Mouse (Mus musculus) spleen, postnatal 36 days (tissue): ENCODE measurements around the gene Rps19.
A peak's percentile ranks its signal among the peaks of the same experiment; 100 is the strongest.

Experiments
- DNase-seq, 2 experiments: peaks; one replicate each; pipeline ENCODE4 v3.0.0; 2022; ENCODE audit warnings: low spot score in 2 of 2, mixed read lengths in 1 of 2

Gene Rps19

DNA sequence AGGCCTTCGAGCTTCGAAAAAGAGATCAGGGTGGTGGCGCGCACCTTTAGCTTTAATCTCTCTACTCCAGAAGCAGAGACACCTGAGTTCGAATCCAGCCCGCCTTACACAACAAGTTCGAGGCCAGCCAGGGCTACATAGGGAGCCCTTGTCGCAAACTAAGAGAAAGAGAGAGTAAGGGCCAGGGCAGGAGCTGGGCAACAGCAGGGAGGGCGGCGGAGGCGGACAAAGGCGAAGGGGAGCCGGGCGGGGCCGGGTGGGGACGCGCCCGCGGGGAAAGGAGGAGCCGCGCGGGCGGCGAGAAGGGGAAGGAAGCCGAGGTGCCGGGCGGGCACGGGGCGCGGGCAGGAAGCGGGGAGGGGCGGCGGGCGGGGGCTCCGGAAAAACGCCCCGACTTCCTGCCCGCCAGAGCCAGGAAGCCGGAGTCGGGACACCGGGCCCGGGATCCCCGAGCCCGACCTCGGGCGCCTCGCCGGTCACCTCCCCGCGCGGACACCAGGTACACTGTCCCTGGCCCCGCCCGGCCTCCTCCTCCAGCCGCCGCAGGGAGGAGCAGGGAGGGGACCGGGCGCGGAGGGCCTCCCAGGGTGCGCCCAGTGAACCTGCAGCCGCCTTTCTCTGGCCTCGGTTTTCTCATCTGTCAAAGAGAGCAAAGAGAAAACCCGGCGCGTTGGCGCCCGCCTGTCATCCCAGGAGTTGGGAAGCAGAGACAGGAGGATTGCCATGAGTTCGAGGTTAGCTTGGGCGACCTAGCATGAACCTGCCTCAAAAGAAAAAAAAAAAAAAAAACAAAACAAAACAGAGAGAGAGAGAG, 18.7 kb downstream of the Rps19 start, which contains the start of gene Arhgef1:
TSS of gene Arhgef1 (plus strand) at position 283 of the 814 bp plus-strand sequence.
- DNase-seq = peak; percentile 85 to 86

DNA sequence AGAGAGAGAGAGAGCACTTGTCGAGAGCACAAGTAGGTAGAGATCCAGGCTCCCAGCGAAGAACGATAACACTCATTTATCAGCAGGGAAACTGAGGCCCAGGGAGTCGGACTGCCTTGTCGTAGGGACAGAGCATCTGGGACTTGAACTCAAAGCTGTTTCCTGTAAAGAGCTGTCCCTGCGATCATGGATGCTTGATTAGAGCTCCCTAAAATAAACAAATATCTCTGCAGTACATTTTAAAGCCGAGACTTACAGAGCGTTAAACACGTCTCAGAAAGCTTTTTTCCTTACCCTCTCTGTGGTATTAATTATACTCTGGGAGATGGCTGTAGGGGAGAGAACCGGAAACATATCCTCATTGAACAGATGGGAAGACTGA, 19.3 kb downstream of the Rps19 start:
- no peak for DNase-seq

DNA sequence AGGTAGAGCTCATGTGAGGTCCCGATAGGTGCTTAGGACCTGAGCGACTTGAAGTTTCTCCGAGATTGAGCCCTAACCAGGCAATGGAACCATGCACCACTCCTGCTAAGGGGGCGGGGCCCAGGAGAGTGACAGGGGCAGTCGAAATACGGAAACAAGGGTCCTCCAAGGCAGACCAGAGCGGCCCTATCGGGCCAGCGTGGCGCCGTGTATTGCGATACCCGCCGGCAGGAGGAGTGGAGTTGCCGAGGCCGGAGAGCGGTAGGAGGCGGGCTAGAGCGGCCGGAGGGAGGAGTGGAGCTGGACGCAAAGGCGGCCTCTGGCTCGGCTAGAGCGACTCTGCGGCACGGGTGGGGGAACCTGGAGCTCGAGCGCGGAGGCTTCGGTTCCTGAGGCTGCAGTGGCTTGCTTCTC, 19.9 kb downstream of the Rps19 start:
- peak; percentile 99 for DNase-seq

DNA sequence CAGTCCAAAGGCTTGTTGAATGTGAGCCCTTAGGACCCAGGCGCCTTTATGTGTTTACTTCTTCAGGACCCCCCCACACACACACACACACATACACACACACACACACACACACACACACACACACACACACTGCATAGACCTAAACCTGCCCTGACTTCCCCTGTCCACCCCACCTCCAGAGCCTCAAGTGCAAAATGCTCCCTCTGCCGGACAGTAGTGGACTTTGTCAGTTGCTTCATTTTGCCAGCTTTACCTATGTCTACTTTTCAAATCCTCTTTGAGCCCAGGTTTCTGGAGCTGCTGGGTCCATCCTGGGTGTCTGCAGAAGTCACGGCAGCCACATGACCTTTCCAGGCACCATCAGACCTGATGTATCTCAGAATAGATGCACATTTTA, 20.8 kb downstream of the Rps19 start:
- DNase-seq = peak; percentile 77 to 83

DNA sequence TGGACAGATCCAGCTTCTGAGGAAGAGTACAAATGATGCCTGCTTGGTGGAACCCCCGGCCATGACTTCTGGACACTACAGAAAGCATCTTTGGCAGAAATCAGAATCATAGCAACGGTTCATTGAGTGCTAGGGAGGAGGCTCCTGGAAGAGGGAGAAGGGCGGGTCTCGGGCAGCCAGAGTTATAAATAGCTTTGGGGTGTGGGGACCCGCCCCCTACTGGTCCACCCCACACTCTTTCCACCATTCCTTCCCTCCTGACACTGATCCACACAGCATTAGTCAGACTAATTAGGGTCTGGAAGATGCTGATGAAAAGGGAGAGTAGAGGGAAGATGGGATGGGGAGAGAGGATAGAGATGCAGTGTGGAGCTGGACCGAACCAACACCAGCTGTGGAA, 22.4 kb downstream of the Rps19 start:
- no peak for DNase-seq

DNA sequence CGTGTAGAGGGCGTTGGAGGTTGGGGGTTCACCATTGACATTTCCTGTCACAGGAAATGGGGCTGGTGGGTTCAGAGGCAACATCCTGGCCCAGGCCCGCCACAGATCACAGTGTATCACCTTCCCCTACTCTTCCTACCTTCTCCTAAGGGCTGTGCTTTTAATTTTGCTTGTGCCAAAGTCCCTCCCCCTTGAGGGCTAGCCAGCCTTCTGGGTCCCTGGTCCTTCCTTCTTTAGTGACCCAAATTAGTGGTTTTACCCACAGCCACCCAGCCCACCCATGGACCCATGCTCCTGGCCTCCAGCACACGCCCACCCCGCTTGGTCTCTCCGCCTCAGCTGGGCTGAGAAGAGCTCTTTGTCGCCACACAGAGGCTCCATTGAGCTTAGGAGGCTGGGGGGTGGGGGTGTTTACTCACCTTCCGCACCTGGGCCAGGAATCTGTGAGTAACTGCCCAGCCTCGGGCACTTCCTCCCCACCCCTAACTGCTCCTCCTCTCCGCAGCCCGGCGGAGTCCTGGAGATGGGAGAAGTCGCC, 23.1 kb downstream of the Rps19 start:
- peak; percentile 82 to 83 for DNase-seq

DNA sequence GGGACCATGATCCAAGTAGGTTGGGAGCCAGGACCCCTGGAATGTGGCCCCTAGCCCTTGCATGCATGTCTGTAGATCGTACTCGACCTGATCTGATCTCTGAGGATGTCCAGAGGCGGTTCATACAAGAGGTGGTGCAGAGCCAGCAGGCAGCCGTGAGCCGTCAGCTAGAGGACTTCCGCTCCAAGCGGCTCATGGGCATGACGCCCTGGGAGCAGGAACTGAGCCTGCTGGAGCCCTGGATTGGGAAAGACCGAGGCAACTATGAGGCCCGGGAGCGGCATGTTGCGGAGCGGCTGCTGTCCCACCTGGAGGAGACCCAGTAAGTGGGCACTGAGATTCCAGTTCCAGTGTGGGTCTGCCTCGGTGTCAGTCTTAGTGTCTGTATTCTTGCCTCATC, 28.3 kb downstream of the Rps19 start:
- DNase-seq = no peak

DNA sequence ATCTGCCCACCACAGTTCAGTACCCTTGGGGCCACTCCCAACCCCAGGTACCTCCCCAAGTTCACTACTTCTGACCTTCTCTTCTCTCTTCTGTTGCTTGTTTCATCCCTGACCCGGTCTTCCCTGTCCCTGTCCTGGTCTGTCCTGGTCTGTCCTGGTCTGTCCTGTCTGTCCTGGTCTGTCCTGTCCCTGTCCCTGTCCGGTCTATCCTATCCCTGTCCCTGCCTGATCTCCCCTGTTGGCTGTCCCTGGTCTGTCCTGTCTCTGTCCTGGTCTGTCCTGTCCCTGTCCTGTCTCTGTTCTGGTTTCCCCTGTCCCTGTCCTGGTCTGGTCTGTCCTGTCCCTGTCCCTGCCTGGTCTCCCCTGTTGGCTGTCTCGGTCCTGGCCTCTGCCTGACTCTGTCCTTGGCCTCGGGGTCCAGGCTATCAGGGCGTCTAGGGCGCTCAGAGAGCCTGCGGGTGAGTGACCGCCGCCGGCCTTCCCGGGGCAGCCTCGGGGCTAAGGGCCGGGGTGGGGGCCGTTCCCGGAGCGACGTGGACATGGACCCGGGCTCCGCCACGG, 34.7 kb downstream of the Rps19 start:
- no peak for DNase-seq

DNA sequence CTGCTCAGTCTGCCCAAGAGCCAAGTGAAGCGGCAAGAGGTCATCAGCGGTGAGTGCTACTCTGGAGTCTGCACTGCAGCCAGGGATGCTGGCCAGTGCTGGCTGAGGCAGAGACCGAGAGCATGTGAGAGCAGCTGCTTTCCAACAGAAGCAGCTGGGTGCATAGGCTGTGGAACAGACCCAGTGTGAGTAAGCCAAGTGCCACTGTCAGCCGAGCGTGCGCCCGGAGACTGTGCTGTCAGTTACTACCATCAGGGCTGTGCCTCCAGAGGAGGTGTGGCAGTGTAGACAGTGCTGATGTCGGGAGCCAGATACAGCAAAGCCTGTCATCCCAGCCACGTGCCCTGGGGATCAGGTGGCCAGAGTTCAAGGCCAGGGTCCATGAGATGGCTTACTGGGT, 35.6 kb downstream of the Rps19 start:
- no peak for DNase-seq

DNA sequence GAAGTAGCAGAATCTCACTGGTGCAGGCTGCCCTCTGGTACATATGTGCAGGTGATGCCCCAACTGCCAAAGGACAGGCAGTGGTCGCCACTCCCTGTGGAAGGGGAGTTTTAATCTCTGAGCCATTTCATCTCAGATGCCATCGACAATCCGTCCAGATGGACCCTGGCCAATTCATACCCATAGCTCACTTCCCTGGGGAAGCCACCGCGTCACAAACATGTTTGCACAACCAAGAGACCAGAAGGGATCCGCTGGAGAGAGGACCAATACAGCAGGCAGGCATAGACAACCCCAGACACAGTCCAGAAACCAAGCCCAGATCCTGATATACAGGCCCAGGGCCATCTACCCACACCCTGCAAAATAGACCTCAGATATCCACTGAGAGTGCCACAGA, 46.3 kb downstream of the Rps19 start:
- DNase-seq = no peak

DNA sequence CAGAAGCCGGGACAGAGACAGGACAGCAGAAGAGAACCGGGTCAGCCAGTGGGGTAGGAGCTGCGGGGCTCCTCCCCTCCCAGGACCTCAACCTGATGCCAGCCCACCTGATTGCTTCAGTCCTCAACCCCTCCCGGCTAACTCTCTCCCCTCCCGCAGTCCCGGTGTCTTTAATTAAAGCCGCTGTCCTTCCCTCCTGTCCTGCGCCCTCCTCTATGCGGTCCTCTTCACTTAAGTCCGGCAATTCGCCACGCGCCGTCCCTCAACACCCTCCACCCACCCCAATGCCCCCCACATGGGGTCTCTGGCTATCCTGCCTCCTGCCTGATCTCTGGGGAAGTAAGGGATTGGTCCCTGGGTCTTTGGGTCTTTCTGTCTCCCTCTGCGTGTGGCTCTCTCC, 47.5 kb downstream of the Rps19 start:
- DNase-seq = no peak
